ENCODE assay signal across 15 mouse cellular contexts in the genomic region with DNA sequence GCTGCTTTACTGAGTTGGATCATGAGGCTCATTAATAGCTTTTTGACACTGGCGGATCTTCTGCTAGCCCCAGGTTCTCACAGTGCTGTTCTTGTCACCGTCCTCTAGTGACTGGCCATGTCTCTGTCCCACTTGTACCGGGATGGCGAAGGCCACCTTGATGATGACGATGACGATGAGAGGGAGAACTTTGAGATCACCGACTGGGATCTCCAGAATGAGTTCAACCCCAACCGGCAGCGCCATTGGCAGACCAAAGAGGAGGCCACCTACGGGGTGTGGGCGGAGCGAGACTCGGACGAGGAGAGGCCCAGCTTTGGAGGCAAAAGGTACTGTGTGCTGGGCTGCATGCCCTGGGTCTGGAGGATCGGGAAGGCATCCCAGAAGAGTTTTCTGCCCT. TPM values are rescaled to one million over a fixed set of nuclear protein-coding genes. Genes with fewer than 3 reads are reported as not detected.
"Had no signal": no experiment of that assay in that cellular context is flagged by ENCODE, and none has a peak within 500 bp of the region (broad histone marks: within the 10 kb centered on the region; RNA-seq: fewer than 3 reads in every experiment).

No protein-coding gene starts in this region.

- H3K27me3 ChIP-seq: lung, embryonic 15.5 days; megakaryocyte, embryonic 14.5 days had no signal

- ATAC-seq: intestine, embryonic 16.5 days had no signal

- H3K9ac ChIP-seq: lung, embryonic 15.5 days had no signal

- H3K4me3 ChIP-seq: left cerebral cortex, adult 2 months had no signal

- H3K27ac ChIP-seq: left cerebral cortex, adult 2 months; lung, embryonic 15.5 days; macrophage had no signal

- DNase-seq: kidney, adult 2 months; kidney, postnatal 25 days; lung, postnatal 14 days; right cerebral cortex, adult 18-20 months; right cerebral cortex, postnatal 25 days; thymus, postnatal 36 days had no signal

- H3K9me3 ChIP-seq: lung, embryonic 15.5 days; megakaryocyte, embryonic 14.5 days had no signal

RNA-seq across cellular contexts. Expression of gene Gm6583, which starts 28.0 kb away (rescaled TPM):
- total RNA-seq: layer of hippocampus, postnatal 25 days; left cerebral cortex, adult 2 months; left cerebral cortex, postnatal 14 days had no signal
- polyA plus RNA-seq: kidney, adult 2 months; liver, adult 2 months; small intestine, adult 2 months had no signal
